ENCODE assay signal across 20 mouse cellular contexts in the genomic region with DNA sequence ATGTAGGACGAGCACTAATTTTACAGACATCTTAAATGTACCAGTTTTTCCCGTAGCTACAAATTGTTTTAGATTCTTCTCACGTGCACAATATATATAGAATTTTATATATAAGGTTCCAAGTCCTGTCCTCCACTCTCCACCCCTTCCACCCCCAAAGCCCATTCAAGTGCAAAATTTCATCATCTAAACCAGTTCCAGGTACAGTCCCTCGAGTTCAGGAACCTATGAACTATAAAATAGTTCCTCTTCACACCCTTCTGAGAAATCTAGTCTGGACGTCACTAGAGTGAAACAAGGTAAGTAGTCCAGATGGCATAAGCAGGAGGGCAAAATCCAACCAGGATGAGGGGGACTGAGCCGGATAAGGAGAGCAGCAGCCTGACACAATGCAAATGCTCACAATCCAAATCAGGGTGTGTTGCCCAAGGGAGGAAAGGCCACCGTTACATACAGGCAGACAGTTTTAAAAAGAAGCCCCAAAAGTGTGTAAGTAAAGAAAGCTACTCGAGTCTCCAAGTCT. TPM values are rescaled to one million over a fixed set of nuclear protein-coding genes. Genes with fewer than 3 reads are reported as not detected.
DNase-seq lines count a peak whose midpoint lies in the region; TF ChIP-seq lines count a peak whose summit lies in the region.
"Had no signal": no experiment of that assay in that cellular context is flagged by ENCODE, and none has a peak within 500 bp of the region (broad histone marks: within the 10 kb centered on the region; RNA-seq: fewer than 3 reads in every experiment).

No protein-coding gene starts in this region.

- H3K9ac ChIP-seq in CH12.LX (ENCODE audit: insufficient read depth, low read depth), result no peak overlapping the region
- H3K9ac ChIP-seq: embryonic facial prominence, embryonic 12.5 days; forebrain, embryonic 13.5 days; forebrain, embryonic 15.5 days; forebrain, postnatal 0 days had no signal

- no peaks in the 10 kb centered on the region for H3K9me3 ChIP-seq in CH12.LX (replicated peaks; ENCODE audit: low read length)
- H3K9me3 ChIP-seq: embryonic facial prominence, embryonic 10.5 days; embryonic facial prominence, embryonic 12.5 days; forebrain, embryonic 13.5 days; forebrain, embryonic 15.5 days had no signal

- peak; percentile 27; the same call in 1 of the 2 replicates for TF ChIP-seq EP300 in CH12.LX (IDR thresholded peaks at IDR 0.05; ENCODE audit: low read length)

- no peak for TF ChIP-seq RAD21 in CH12.LX (IDR thresholded peaks at IDR 0.05; ENCODE audit: low read depth, low read length)

- H3K79me2 ChIP-seq in CH12.LX (replicated peaks; ENCODE audit: control insufficient read depth, extremely low read depth, insufficient read depth, poor library complexity, severe bottlenecking), result peaks cover under 1% of the 10 kb centered on the region; the same call in 1 of the 2 replicates

- H3K36me3 ChIP-seq in CH12.LX (replicated peaks in 1 of 2; ENCODE audit: control insufficient read depth in 1 of 2, insufficient read depth in 1 of 2, low read length in 1 of 2), result no peaks in the 10 kb centered on the region
- no peaks in the 10 kb centered on the region for H3K36me3 ChIP-seq in splenic B cell, adult 2 months (ENCODE audit: control insufficient read depth, insufficient read depth, low read length, poor library complexity, severe bottlenecking)
- H3K36me3 ChIP-seq: embryonic facial prominence, embryonic 10.5 days; embryonic facial prominence, embryonic 12.5 days; forebrain, embryonic 15.5 days had no signal

- TF ChIP-seq CTCF in CH12.LX (conservative IDR thresholded peaks at IDR 0.05 in 1 of 2, IDR thresholded peaks at IDR 0.05 in 1 of 2; ENCODE audit: low read depth in 2 of 2, low read length in 2 of 2), result no peak

- peaks cover 8 to 41% of the 10 kb centered on the region in 2 experiments for H3K4me1 ChIP-seq in CH12.LX (ENCODE audit: control insufficient read depth in 1 of 2, insufficient read depth in 2 of 2)

- H3K4me2 ChIP-seq in CH12.LX (ENCODE audit: insufficient read depth, low read depth, poor library complexity, severe bottlenecking), result no peak overlapping the region; the same call in 1 of the 2 replicates
- H3K4me2 ChIP-seq: embryonic facial prominence, embryonic 12.5 days; forebrain, embryonic 13.5 days; forebrain, embryonic 15.5 days had no signal

- dilution Hi-C loops in CH12.LX (cut with MboI; ENCODE audit: extremely low pct_ligation_motif_present, extremely low pct_unique_long_range_greater_than_20kb, low sequenced_read_pairs), result no loop called here

- intact Hi-C loops in heart, postnatal 36 days (cut with DNase I), result loop anchor here (2.0 kb wide), 1 partner anchor 49 kb away; no protein-coding TSS in a partner anchor

- TF ChIP-seq POLR2A in CH12.LX (IDR thresholded peaks at IDR 0.05; ENCODE audit: low read depth, low read length), result no peak

- in situ Hi-C loops in CH12.LX (cut with MboI; ENCODE audit: low pct_ligation_motif_present, low pct_unique_long_range_greater_than_20kb, low sequenced_read_pairs), result no loop called here

- H3K4me3 ChIP-seq in CH12.LX (replicated peaks in 1 of 3; ENCODE audit: low read depth in 2 of 3, low read length in 2 of 3, poor library complexity in 1 of 3), result no peak overlapping the region
- H3K4me3 ChIP-seq: embryonic facial prominence, embryonic 10.5 days; embryonic facial prominence, embryonic 12.5 days; forebrain, embryonic 13.5 days; forebrain, embryonic 15.5 days had no signal

- no peak overlapping the region for H3K27ac ChIP-seq in CH12.LX (ENCODE audit: insufficient read depth, low read depth)
- H3K27ac ChIP-seq: embryonic facial prominence, embryonic 10.5 days; embryonic facial prominence, embryonic 12.5 days; forebrain, embryonic 13.5 days; forebrain, embryonic 15.5 days had no signal

- H3K27me3 ChIP-seq in CH12.LX (replicated peaks), result no peaks in the 10 kb centered on the region
- no peaks in the 10 kb centered on the region for H3K27me3 ChIP-seq in splenic B cell, adult 2 months (ENCODE audit: control insufficient read depth, insufficient read depth, low read length, poor library complexity, severe bottlenecking)
- H3K27me3 ChIP-seq: embryonic facial prominence, embryonic 12.5 days; forebrain, embryonic 13.5 days; forebrain, embryonic 15.5 days had no signal

- peak; percentile 59 for DNase-seq in heart, adult 11 months
- DNase-seq in heart, postnatal 36 days, result no peak
- DNase-seq in A20 (ENCODE audit: low read depth, low spot score) (peak; percentile 67), CH12.LX (ENCODE audit: extremely low read depth) (no peak)
- peak; percentile 73 for DNase-seq in splenic B cell, adult 2 months (ENCODE audit: low read depth, low spot score)
- no peak for DNase-seq in lung, postnatal 36 days
- DNase-seq in cerebellum, postnatal 25 days, result no peak
- DNase-seq: adrenal gland, adult 8-10 months; adrenal gland, postnatal 14 days; adrenal gland, postnatal 36 days; cerebellum, adult 11-12 months; cerebellum, adult 2 months; cerebellum, adult 9-10 months; cerebellum, postnatal 10 days; cerebellum, postnatal 36 days; forebrain, postnatal 0 days had no signal

TF ChIP-seq in CH12.LX, 34 proteins besides CTCF, POLR2A, EP300 and RAD21:
- TF ChIP-seq ZC3H11A (IDR thresholded peaks at IDR 0.05; ENCODE audit: low read depth, low read length) (no peak), ZNF384 (IDR thresholded peaks at IDR 0.05; ENCODE audit: low read depth, low read length) (no peak), USF2 (conservative IDR thresholded peaks at IDR 0.05; ENCODE audit: low read depth, low read length) (no peak), ETS1 (conservative IDR thresholded peaks at IDR 0.05; ENCODE audit: low read depth, low read length) (peak; percentile 27; the same call in 1 of the 2 replicates), TCF12 (IDR thresholded peaks at IDR 0.05; ENCODE audit: low read depth, low read length) (no peak), UBTF (IDR thresholded peaks at IDR 0.05; ENCODE audit: low read depth, low read length) (no peak), TBP (conservative IDR thresholded peaks at IDR 0.05; ENCODE audit: low read depth, low read length) (no peak), JUND (conservative IDR thresholded peaks at IDR 0.05; ENCODE audit: low read depth, low read length) (no peak), ELF1 (IDR thresholded peaks at IDR 0.05; ENCODE audit: low read depth, low read length) (0 out of 2 replicates have a peak, but pooled peaks have one; percentile 23), POLR2AphosphoS2 (IDR thresholded peaks at IDR 0.05; ENCODE audit: low read depth, low read length) (no peak), NRF1 (IDR thresholded peaks at IDR 0.05; ENCODE audit: low read depth, low read length) (no peak), SIN3A (IDR thresholded peaks at IDR 0.05; ENCODE audit: low read length) (no peak), JUN (IDR thresholded peaks at IDR 0.05; ENCODE audit: insufficient read depth, low read depth, low read length) (no peak), NELFE (IDR thresholded peaks at IDR 0.05; ENCODE audit: low read depth, low read length) (no peak), BHLHE40 (IDR thresholded peaks at IDR 0.05; ENCODE audit: low read depth, low read length) (peak; percentile 54), USF1 (IDR thresholded peaks at IDR 0.05; ENCODE audit: low read depth, low read length) (no peak), MYC (IDR thresholded peaks at IDR 0.05; ENCODE audit: low read depth, low read length) (no peak), MAZ (IDR thresholded peaks at IDR 0.05; ENCODE audit: low read depth, low read length) (peak; percentile 57; the same call in 1 of the 2 replicates)

RNA-seq across cellular contexts. Expression of gene B4galt1, which starts 4.1 kb away (rescaled TPM):
- 10 to 100 TPM; 62.1 to 69.1 TPM for total RNA-seq in heart, postnatal 36 days (2021)
- 39.5 and 46.6 TPM in 2 replicates for total RNA-seq in CH12.LX (2012; rRNA removed)
- 59.6 and 66.6 TPM in 2 replicates for total RNA-seq in CH12.LX (2014; rRNA removed)
- polyA plus RNA-seq in CH12.LX (2012; ENCODE audit: insufficient read length, low read depth), result 72.4 and 80.2 TPM in 2 replicates

Comparison
In these comparisons a context has a peak if more than half of its experiments do, and no peak if none do; other contexts are left out.
1. DNase-seq: peak in heart, adult 11 months (single experiment), A20 (single experiment) and splenic B cell, adult 2 months (single experiment); none in heart, postnatal 36 days (0 of 2), CH12.LX (single experiment), lung, postnatal 36 days (single experiment) and cerebellum, postnatal 25 days (0 of 2).